Mouse (Mus musculus): ENCODE measurements around the gene Esyt2.

- TF ChIP-seq CTCF (IDR thresholded peaks at IDR 0.05) (peak; percentile 62), POLR2A (IDR thresholded peaks at IDR 0.05; ENCODE audit: insufficient read depth, low read depth, low read length) (no peak)
Measured at GRCm38 (mm10) chr12:116235356-116235755, 45.6 kb upstream of the Esyt2 start.
